Mouse (Mus musculus) C2C12 (cell line): Measurements from ENCODE around the gene Ubc.

Experiments
- CEBPB ChIP-seq: IDR thresholded peaks from one replicate; pipeline ENCODE4 v1.6.1; 2011; ENCODE audit warnings: low read depth, mild to moderate bottlenecking, control low read depth, moderate library complexity
- CTCF ChIP-seq: IDR thresholded peaks from one replicate; pipeline ENCODE4 v1.5.1; 2011; ENCODE audit not compliant: control insufficient read depth, insufficient read depth, insufficient read length
- FOSL1 ChIP-seq: IDR thresholded peaks from one replicate; pipeline ENCODE4 v1.8.0; 2011; ENCODE audit warnings: mild to moderate bottlenecking, low read length; ENCODE audit not compliant: poor library complexity, insufficient read depth, severe bottlenecking
- MAX ChIP-seq: IDR thresholded peaks from one replicate; pipeline ENCODE4 v1.6.1; 2011; ENCODE audit warnings: mild to moderate bottlenecking, control low read depth
- MYOD1 ChIP-seq: IDR thresholded peaks from one replicate; pipeline ENCODE4 v1.6.1; 2011; ENCODE audit warnings: low read depth; ENCODE audit not compliant: control insufficient read depth, insufficient read length
- MYOG ChIP-seq: IDR thresholded peaks from one replicate; pipeline ENCODE4 v1.6.1; 2011; ENCODE audit not compliant: control insufficient read depth, insufficient read length; ENCODE audit errors: extremely low read depth
- USF1 ChIP-seq: IDR thresholded peaks from one replicate; pipeline ENCODE4 v1.6.1; 2011; ENCODE audit warnings: low read depth, mild to moderate bottlenecking, control low read depth, moderate library complexity

DNA sequence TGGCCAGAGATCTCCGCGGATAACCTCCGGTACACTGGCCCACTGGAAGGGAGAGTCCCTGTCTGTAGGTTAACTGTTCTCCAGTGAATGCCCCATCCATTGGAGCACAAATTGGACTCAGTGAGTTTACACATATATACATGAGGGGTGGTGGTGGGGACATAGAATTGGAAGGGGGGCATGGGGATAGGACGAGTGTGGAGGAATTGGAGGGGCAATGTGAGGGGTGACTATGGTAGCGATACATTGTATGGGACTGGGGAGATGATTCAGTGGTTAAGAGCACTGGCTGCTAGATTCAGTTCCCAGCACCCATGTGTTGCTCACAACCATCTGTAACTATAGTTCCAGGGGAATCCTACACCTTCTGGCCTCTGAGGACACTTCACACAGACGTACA, 13.0 kb upstream of the Ubc start:
- TF ChIP-seq CTCF: no peak
- no peak for TF ChIP-seq FOSL1
- TF ChIP-seq CEBPB: no peak
- no peak for TF ChIP-seq MYOG
- no peak for TF ChIP-seq MYOD1
- no peak for TF ChIP-seq MAX
- TF ChIP-seq USF1: no peak
